In genomic region chr6:72216681-72217414, GRCm38 (mm10) we compare ENCODE assay signal across 8 mouse cellular contexts. TPM values are rescaled to one million over a fixed set of nuclear protein-coding genes. Genes with fewer than 3 reads are reported as not detected.
DNase-seq lines count a peak whose midpoint lies in the region.

No protein-coding gene starts in this region.

- intact Hi-C loops in left cerebral cortex, postnatal 25 days (cut with DNase I), result loop anchor here (5.0 kb wide), 2 partner anchors 55 to 120 kb away; partner anchors contain the start of gene St3gal5

- H3K4me1 ChIP-seq in embryonic facial prominence, embryonic 10.5 days, result peaks cover 96% of the 10 kb centered on the region
- peaks cover 82% of the 10 kb centered on the region for H3K4me1 ChIP-seq in midbrain, embryonic 10.5 days

- H3K36me3 ChIP-seq in embryonic facial prominence, embryonic 10.5 days (replicated peaks), result 0 out of 2 replicates have a peak, but pooled peaks cover 3% of the 10 kb centered on the region
- no peaks in the 10 kb centered on the region for H3K36me3 ChIP-seq in midbrain, embryonic 10.5 days

- H3K27me3 ChIP-seq in embryonic facial prominence, embryonic 10.5 days (replicated peaks; ENCODE audit: low read depth, poor library complexity, severe bottlenecking), result peaks cover 22% of the 10 kb centered on the region
- peaks cover 80% of the 10 kb centered on the region for H3K27me3 ChIP-seq in midbrain, embryonic 10.5 days (ENCODE audit: low read depth, poor library complexity, severe bottlenecking)

- DNase-seq in adrenal gland, adult 2 months, result peak; percentile 99
- peak; percentile 99 for DNase-seq in embryonic facial prominence, embryonic 10.5 days (ENCODE audit: low spot score)
- peak; percentile 100 for DNase-seq in heart, adult 11 months
- DNase-seq in kidney, adult 11 months, result peak; percentile 98
- DNase-seq in left cerebral cortex, postnatal 25 days (ENCODE audit: low spot score in 2 of 2), result peak; percentile 97 to 99
- DNase-seq in midbrain, embryonic 10.5 days (ENCODE audit: low spot score), result peak; percentile 88
- DNase-seq in skeletal muscle tissue, adult 2 months (ENCODE audit: low read depth, low spot score), result peak; percentile 99
- no peak for DNase-seq in c-Kit-positive CD71-positive TER-119-positive erythroid progenitor cells, embryonic 14.5 days (ENCODE audit: low spot score)

- no peaks in the 10 kb centered on the region for H3K9me3 ChIP-seq in embryonic facial prominence, embryonic 10.5 days
- no peaks in the 10 kb centered on the region for H3K9me3 ChIP-seq in midbrain, embryonic 10.5 days (replicated peaks)

- peak overlapping the region; percentile 40 for H3K4me3 ChIP-seq in embryonic facial prominence, embryonic 10.5 days
- peak overlapping the region; percentile 42 for H3K4me3 ChIP-seq in midbrain, embryonic 10.5 days

- peak overlapping the region; percentile 83 for H3K27ac ChIP-seq in embryonic facial prominence, embryonic 10.5 days (replicated peaks)
- H3K27ac ChIP-seq in midbrain, embryonic 10.5 days (replicated peaks), result peak overlapping the region; percentile 85

- WGBS in embryonic facial prominence, embryonic 10.5 days, result under 1% methylated on average over 33 of the region's 33 CpGs
- 2% methylated on average over 30 of the region's 33 CpGs for WGBS in midbrain, embryonic 10.5 days

RNA-seq across cellular contexts. Expression of gene Atoh8, which starts 18.5 kb away (rescaled TPM):
- total RNA-seq in adrenal gland, adult 2 months (2021), result 1 to 10 TPM; 2.3 to 3.1 TPM
- 5.5 and 8.3 TPM in 2 replicates for polyA plus RNA-seq in adrenal gland, adult 2 months (2012; rRNA removed)
- polyA plus RNA-seq in embryonic facial prominence, embryonic 10.5 days (2016; fragmentation: Nextera tagmentation; extraction: Ambion mirVana), result 17.7 and 21.4 TPM in 2 replicates
- 1 to 10 TPM; 1.4 to 1.8 TPM for total RNA-seq in left cerebral cortex, postnatal 25 days (2021)
- 9.2 and 11.2 TPM in 2 replicates for polyA plus RNA-seq in midbrain, embryonic 10.5 days (2016; fragmentation: Nextera tagmentation; extraction: Ambion mirVana)
